Mouse (Mus musculus): ENCODE results near the gene Sfta2. TPM values are rescaled to one million over a fixed set of nuclear protein-coding genes. Genes with fewer than 3 reads are reported as not detected.

The Sfta2 gene
- polyA plus RNA-seq, 1 experiment from 2014 or later = 3.6 TPM

GRCm38 (mm10) chr17:35587291-35587690, 14.1 kb upstream of the Sfta2 start:
- Histone ChIP-seq H3K4me3 (ENCODE audit: low read depth, low read length) (no peak overlapping the region), H3K9me3 (ENCODE audit: control insufficient read depth, low read length) (no peaks in the 10 kb centered on the region; the same call in 1 of the 2 replicates), H3K4me1 (replicated peaks; ENCODE audit: control insufficient read depth, insufficient read depth, low read length) (no peaks in the 10 kb centered on the region), H3K27ac (ENCODE audit: low read depth) (no peak overlapping the region), H3K27me3 (replicated peaks; ENCODE audit: control insufficient read depth, insufficient read depth, low read length) (no peaks in the 10 kb centered on the region), H3K36me3 (ENCODE audit: control insufficient read depth, insufficient read depth, low read length) (no peaks in the 10 kb centered on the region), H3K9ac (ENCODE audit: low read length) (no peak overlapping the region), H3K4me2 (ENCODE audit: low read length) (no peak overlapping the region)
- 78% methylated on average over 1 of the region's 1 CpGs for WGBS
- DNase-seq (ENCODE audit: low spot score) (no peak), ATAC-seq (replicated peaks; ENCODE audit: low FRiP score, low TSS enrichment, low read depth) (no peak)

- Histone ChIP-seq H3K36me3 (ENCODE audit: control insufficient read depth, insufficient read depth, low read length) (no peaks in the 10 kb centered on the region), H3K4me1 (replicated peaks; ENCODE audit: control insufficient read depth, insufficient read depth, low read length) (no peaks in the 10 kb centered on the region), H3K9ac (ENCODE audit: low read length) (no peak overlapping the region), H3K27me3 (replicated peaks; ENCODE audit: control insufficient read depth, insufficient read depth, low read length) (no peaks in the 10 kb centered on the region), H3K4me2 (ENCODE audit: low read length) (no peak overlapping the region), H3K4me3 (ENCODE audit: low read depth, low read length) (no peak overlapping the region), H3K27ac (ENCODE audit: low read depth) (no peak overlapping the region), H3K9me3 (ENCODE audit: control insufficient read depth, low read length) (no peaks in the 10 kb centered on the region; the same call in 1 of the 2 replicates)
- no peak for ATAC-seq (replicated peaks; ENCODE audit: low FRiP score, low TSS enrichment, low read depth)
- DNase-seq (ENCODE audit: low spot score) = no peak
- WGBS = 43% methylated on average over 4 of the region's 4 CpGs
These were observed 13.0 kb upstream of the Sfta2 start for GRCm38 (mm10) chr17:35588387-35588786.

GRCm38 (mm10) chr17:35590410-35591218, 10.7 kb upstream of the Sfta2 start:
- no peaks in the 10 kb centered on the region; the same call in 1 of the 2 replicates for H3K9me3 ChIP-seq (ENCODE audit: control insufficient read depth, low read length)
- H3K4me3 ChIP-seq (ENCODE audit: low read depth, low read length) = no peak overlapping the region

GRCm38 (mm10) chr17:35591219-35591578, 10.2 kb upstream of the Sfta2 start:
- no peaks in the 10 kb centered on the region for H3K27me3 ChIP-seq (replicated peaks; ENCODE audit: control insufficient read depth, insufficient read depth, low read length)
- DNase-seq (ENCODE audit: low spot score) = no peak
- 95% methylated on average over 7 of the region's 7 CpGs for WGBS
- H3K36me3 ChIP-seq (ENCODE audit: control insufficient read depth, insufficient read depth, low read length) = no peaks in the 10 kb centered on the region
- no peak overlapping the region for H3K4me2 ChIP-seq (ENCODE audit: low read length)
- H3K27ac ChIP-seq (ENCODE audit: low read depth) = no peak overlapping the region
- no peaks in the 10 kb centered on the region for H3K4me1 ChIP-seq (replicated peaks; ENCODE audit: control insufficient read depth, insufficient read depth, low read length)
- no peak for ATAC-seq (replicated peaks; ENCODE audit: low FRiP score, low TSS enrichment, low read depth)
- no peaks in the 10 kb centered on the region; the same call in 1 of the 2 replicates for H3K9me3 ChIP-seq (ENCODE audit: control insufficient read depth, low read length)
- no peak overlapping the region for H3K4me3 ChIP-seq (ENCODE audit: low read depth, low read length)
- H3K9ac ChIP-seq (ENCODE audit: low read length) = no peak overlapping the region

More at GRCm38 (mm10) chr17:35590410-35591218, 10.7 kb upstream of the Sfta2 start:
- no peak overlapping the region for H3K4me2 ChIP-seq (ENCODE audit: low read length)
- no peaks in the 10 kb centered on the region for H3K27me3 ChIP-seq (replicated peaks; ENCODE audit: control insufficient read depth, insufficient read depth, low read length)
- DNase-seq (ENCODE audit: low spot score) (peak; percentile 97), ATAC-seq (replicated peaks; ENCODE audit: low FRiP score, low TSS enrichment, low read depth) (peak; percentile 78)
- WGBS = 43% methylated on average over 21 of the region's 21 CpGs
- no peak overlapping the region for H3K27ac ChIP-seq (ENCODE audit: low read depth)
- H3K4me1 ChIP-seq (replicated peaks; ENCODE audit: control insufficient read depth, insufficient read depth, low read length) = no peaks in the 10 kb centered on the region
- no peak overlapping the region for H3K9ac ChIP-seq (ENCODE audit: low read length)
- no peaks in the 10 kb centered on the region for H3K36me3 ChIP-seq (ENCODE audit: control insufficient read depth, insufficient read depth, low read length)

- no peak overlapping the region for H3K4me2 ChIP-seq (ENCODE audit: low read length)
- DNase-seq (ENCODE audit: low spot score) (no peak), ATAC-seq (replicated peaks; ENCODE audit: low FRiP score, low TSS enrichment, low read depth) (no peak)
- 72% methylated on average over 15 of the region's 15 CpGs for WGBS
- no peaks in the 10 kb centered on the region; the same call in 1 of the 2 replicates for H3K9me3 ChIP-seq (ENCODE audit: control insufficient read depth, low read length)
- no peak overlapping the region for H3K4me3 ChIP-seq (ENCODE audit: low read depth, low read length)
- H3K9ac ChIP-seq (ENCODE audit: low read length) = no peak overlapping the region
- H3K27me3 ChIP-seq (replicated peaks; ENCODE audit: control insufficient read depth, insufficient read depth, low read length) = no peaks in the 10 kb centered on the region
- H3K4me1 ChIP-seq (replicated peaks; ENCODE audit: control insufficient read depth, insufficient read depth, low read length) = no peaks in the 10 kb centered on the region
- H3K36me3 ChIP-seq (ENCODE audit: control insufficient read depth, insufficient read depth, low read length) = no peaks in the 10 kb centered on the region
- no peak overlapping the region for H3K27ac ChIP-seq (ENCODE audit: low read depth)
These were observed 9.6 kb upstream of the Sfta2 start for GRCm38 (mm10) chr17:35591731-35592130.

- no peaks in the 10 kb centered on the region for H3K4me1 ChIP-seq (replicated peaks; ENCODE audit: control insufficient read depth, insufficient read depth, low read length)
- H3K9ac ChIP-seq (ENCODE audit: low read length) = no peak overlapping the region
- WGBS = 81% methylated on average over 9 of the region's 9 CpGs
- no peak overlapping the region for H3K4me3 ChIP-seq (ENCODE audit: low read depth, low read length)
- H3K36me3 ChIP-seq (ENCODE audit: control insufficient read depth, insufficient read depth, low read length) = no peaks in the 10 kb centered on the region
- no peak overlapping the region for H3K4me2 ChIP-seq (ENCODE audit: low read length)
- no peaks in the 10 kb centered on the region; the same call in 1 of the 2 replicates for H3K9me3 ChIP-seq (ENCODE audit: control insufficient read depth, low read length)
- DNase-seq (ENCODE audit: low spot score) (no peak), ATAC-seq (replicated peaks; ENCODE audit: low FRiP score, low TSS enrichment, low read depth) (no peak)
- no peaks in the 10 kb centered on the region for H3K27me3 ChIP-seq (replicated peaks; ENCODE audit: control insufficient read depth, insufficient read depth, low read length)
- no peak overlapping the region for H3K27ac ChIP-seq (ENCODE audit: low read depth)
These were observed 9.2 kb upstream of the Sfta2 start for GRCm38 (mm10) chr17:35592131-35592530.

GRCm38 (mm10) chr17:35593786-35594185, 7.6 kb upstream of the Sfta2 start:
- Histone ChIP-seq H3K27ac (ENCODE audit: low read depth) (no peak overlapping the region), H3K4me3 (ENCODE audit: low read depth, low read length) (no peak overlapping the region), H3K36me3 (ENCODE audit: control insufficient read depth, insufficient read depth, low read length) (no peaks in the 10 kb centered on the region), H3K9ac (ENCODE audit: low read length) (no peak overlapping the region), H3K4me1 (replicated peaks; ENCODE audit: control insufficient read depth, insufficient read depth, low read length) (no peaks in the 10 kb centered on the region), H3K27me3 (replicated peaks; ENCODE audit: control insufficient read depth, insufficient read depth, low read length) (no peaks in the 10 kb centered on the region), H3K9me3 (ENCODE audit: control insufficient read depth, low read length) (no peaks in the 10 kb centered on the region), H3K4me2 (ENCODE audit: low read length) (no peak overlapping the region)
- 32% methylated on average over 4 of the region's 4 CpGs for WGBS
- ATAC-seq (replicated peaks; ENCODE audit: low FRiP score, low TSS enrichment, low read depth) (no peak), DNase-seq (ENCODE audit: low spot score) (no peak)

- DNase-seq (ENCODE audit: low spot score) = no peak
- no peak overlapping the region for H3K4me3 ChIP-seq (ENCODE audit: low read depth, low read length)
- no peaks in the 10 kb centered on the region for H3K27me3 ChIP-seq (replicated peaks; ENCODE audit: control insufficient read depth, insufficient read depth, low read length)
- H3K9ac ChIP-seq (ENCODE audit: low read length) = no peak overlapping the region
- no peaks in the 10 kb centered on the region for H3K4me1 ChIP-seq (replicated peaks; ENCODE audit: control insufficient read depth, insufficient read depth, low read length)
- H3K9me3 ChIP-seq (ENCODE audit: control insufficient read depth, low read length) = no peaks in the 10 kb centered on the region
- H3K36me3 ChIP-seq (ENCODE audit: control insufficient read depth, insufficient read depth, low read length) = no peaks in the 10 kb centered on the region
- H3K27ac ChIP-seq (ENCODE audit: low read depth) = no peak overlapping the region
- 78% methylated on average over 7 of the region's 7 CpGs for WGBS
- no peak overlapping the region for H3K4me2 ChIP-seq (ENCODE audit: low read length)
- ATAC-seq (replicated peaks; ENCODE audit: low FRiP score, low TSS enrichment, low read depth) = no peak
These were observed 6.9 kb upstream of the Sfta2 start for GRCm38 (mm10) chr17:35594456-35594855.

- no peaks in the 10 kb centered on the region for H3K36me3 ChIP-seq (ENCODE audit: control insufficient read depth, insufficient read depth, low read length)
- no peak for ATAC-seq (replicated peaks; ENCODE audit: low FRiP score, low TSS enrichment, low read depth)
- DNase-seq (ENCODE audit: low spot score) = no peak
- no peaks in the 10 kb centered on the region for H3K9me3 ChIP-seq (ENCODE audit: control insufficient read depth, low read length)
- no peaks in the 10 kb centered on the region for H3K27me3 ChIP-seq (replicated peaks; ENCODE audit: control insufficient read depth, insufficient read depth, low read length)
- no peak overlapping the region for H3K27ac ChIP-seq (ENCODE audit: low read depth)
- no peak overlapping the region for H3K4me3 ChIP-seq (ENCODE audit: low read depth, low read length)
- H3K4me1 ChIP-seq (replicated peaks; ENCODE audit: control insufficient read depth, insufficient read depth, low read length) = no peaks in the 10 kb centered on the region
- no peak overlapping the region for H3K9ac ChIP-seq (ENCODE audit: low read length)
- WGBS = 93% methylated on average over 3 of the region's 3 CpGs
- no peak overlapping the region for H3K4me2 ChIP-seq (ENCODE audit: low read length)
These were observed 4.0 kb upstream of the Sfta2 start for GRCm38 (mm10) chr17:35597399-35597798.
